Mouse (Mus musculus) mesoderm, embryonic 11.5 days (tissue): ENCODE results near the gene Dmrtc1b.
"Not testable (repeated sequence)": the region's sequence is repeated elsewhere in the genome, so short reads cannot be mapped to it uniquely, and the experiment has no call there.

Experiments used
- DNase-seq: peaks from one replicate; pipeline ENCODE4 v3.0.0-alpha.2; 2012; ENCODE audit warnings: low read depth, low spot score

The Dmrtc1b gene

DNA sequence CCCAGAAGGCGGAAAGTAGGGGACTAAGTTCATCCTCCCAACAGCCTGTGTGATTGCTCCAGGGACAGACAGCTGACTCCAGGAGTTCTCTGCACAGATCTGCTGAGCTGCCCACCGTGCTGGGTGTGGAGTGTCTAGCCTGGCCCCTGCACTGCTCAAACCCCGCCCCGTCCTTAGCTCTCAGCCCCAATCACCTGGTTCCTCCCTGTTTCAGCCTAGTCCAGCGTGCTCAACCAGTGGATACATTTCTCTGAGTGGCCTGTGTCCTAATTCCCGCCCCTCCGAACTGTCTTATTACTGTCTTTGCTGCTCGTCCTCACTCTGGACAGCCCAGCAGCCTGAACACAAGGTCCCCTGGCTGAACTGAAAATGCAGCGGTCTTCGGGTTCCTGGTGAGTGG is at the start of gene Dmrtc1b, which contains the start of gene Gm9112:
Gene Dmrtc1b, plus strand, starts transcription at position 331 of the 400 bp plus-strand sequence.
Gene Gm9112, minus strand, starts transcription at position 101 of the 400 bp plus-strand sequence.
- not testable (repeated sequence) for DNase-seq

- no peak for DNase-seq
These were observed 47.0 kb upstream of the Dmrtc1b start for GRCm38 (mm10) chrX:102660712-102661111.

DNA sequence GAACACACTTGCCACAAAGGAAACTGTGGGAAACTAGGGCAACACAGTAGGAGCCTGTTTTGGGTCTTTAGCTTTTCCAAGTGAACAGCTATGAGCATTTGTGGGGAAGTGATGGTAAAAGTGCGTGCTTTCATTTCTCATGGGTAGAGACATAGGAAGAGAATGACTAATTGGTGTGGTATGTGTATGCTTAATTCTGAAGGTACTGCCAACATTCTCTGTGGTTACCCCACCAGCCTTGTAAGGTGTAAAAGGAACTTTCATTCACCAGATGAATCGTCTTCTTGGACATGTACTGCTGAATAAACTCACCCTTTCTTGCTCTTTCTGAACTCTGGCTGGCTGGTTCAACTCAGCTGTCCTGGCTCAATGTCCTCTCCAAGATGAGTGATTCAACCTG is 41.0 kb upstream of the Dmrtc1b start:
- DNase-seq: no peak

DNA sequence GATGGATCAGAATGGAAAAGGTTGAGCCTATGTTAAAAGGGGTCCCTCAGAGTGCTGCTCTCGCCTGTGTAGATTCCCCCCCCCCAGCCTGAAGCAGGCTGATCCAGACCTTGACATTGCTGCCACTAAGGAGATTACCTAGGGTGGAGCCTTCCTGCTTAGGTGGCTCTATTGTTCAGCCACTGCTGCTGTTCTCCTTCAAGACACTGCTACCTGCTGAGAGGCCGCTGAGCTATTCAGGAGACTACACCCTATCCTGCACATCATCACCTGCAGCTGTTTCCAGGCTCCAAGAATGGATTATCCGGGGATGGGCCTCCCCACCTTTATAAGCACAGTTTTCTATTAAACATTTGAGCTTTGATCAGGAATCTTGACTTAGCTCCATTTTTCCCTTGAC is 23.0 kb upstream of the Dmrtc1b start:
- not testable (repeated sequence) for DNase-seq

DNA sequence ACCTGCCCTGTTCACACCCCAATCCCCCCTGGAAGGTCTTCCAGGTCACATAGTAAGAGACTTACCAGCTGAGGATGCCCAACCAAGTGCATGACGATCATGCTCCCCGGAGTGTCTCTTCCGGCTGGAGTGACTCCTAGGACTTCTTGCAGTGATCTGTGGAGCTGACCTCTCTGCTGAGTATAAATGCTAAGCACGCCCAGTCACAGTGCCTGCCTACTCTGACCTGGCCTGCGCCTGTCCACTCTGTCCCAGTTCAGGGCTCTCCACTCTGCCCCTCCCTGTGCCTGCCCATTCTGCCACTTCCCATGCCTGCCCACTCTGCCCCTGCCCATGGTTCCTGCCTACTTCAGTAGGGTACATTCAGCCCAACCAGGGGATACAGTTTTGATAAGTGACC is 20.8 kb upstream of the Dmrtc1b start, which contains the start of gene Gm3880:
Gene Gm3880, minus strand, starts transcription at position 101 of the 400 bp plus-strand sequence.
- DNase-seq: not testable (repeated sequence)

DNA sequence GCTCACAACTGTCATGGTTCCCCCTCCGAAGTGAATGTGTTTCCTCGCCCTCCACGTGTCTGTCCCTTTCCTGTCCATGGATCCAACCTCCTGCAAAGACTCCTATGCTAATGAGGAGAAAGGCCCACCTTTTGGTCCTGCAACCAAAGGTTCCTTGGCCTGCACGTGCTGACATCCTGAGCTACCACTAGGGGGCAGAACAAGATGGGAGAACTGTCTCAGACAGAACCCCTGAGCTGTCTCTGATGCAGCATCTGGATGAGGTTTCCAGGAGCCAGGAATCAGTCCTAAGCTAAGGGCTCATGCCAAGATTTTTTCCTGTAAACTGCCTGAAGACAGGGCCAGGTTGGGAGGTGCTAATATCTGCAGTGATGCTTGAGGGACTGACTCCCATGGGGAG is 18.4 kb upstream of the Dmrtc1b start:
- peak; percentile 23 for DNase-seq

DNA sequence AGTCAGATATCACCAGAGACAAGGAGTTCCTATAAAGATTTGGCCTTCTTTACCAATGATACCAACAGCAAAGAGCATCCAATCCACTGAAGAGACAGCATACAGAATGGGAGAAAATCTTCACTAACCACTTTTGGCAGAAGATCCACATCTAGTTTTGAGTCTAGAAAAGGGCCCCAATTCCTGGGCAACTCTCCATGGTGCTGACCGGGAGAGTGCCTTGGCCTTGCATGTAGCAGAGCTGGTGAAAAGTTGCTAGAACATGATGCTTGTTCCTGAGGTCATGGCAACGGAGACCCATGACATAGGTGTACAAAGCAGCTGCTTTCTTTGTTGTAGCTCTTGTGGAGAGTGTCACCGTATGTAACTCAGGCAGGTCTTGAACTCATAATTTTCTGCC is 7.0 kb upstream of the Dmrtc1b start:
- peak; percentile 12 for DNase-seq

GRCm38 (mm10) chrX:102724226-102724625 is 16.6 kb downstream of the Dmrtc1b start:
- DNase-seq: not testable (repeated sequence)
